Mouse (Mus musculus) limb, embryonic 10.5 days (tissue): ENCODE measurements at regions not wholly inside any gene's neighbourhood (a gene's known extent, or its start where the extent isn't known, plus 50 kb on each side); places are given as distances from the start of the nearest gene placed in this dataset.

Experiments
- DNase-seq: peaks from one replicate; pipeline ENCODE4 v3.0.0-alpha.2; 2017; ENCODE audit warnings: low spot score
- H3K27ac ChIP-seq: fragments of 300-500 bp; sonication (generic); 2 replicates; pipeline ENCODE4 v1.5.1; 2016; ENCODE audit warnings: mild to moderate bottlenecking
- H3K27me3 ChIP-seq: fragments of 300-500 bp; sonication (generic); 2 replicates; pipeline ENCODE4 v1.6.1; 2016; ENCODE audit warnings: low read depth, mild to moderate bottlenecking; ENCODE audit not compliant: poor library complexity, severe bottlenecking
- H3K36me3 ChIP-seq: fragments of 300-500 bp; sonication (generic); 2 replicates; pipeline ENCODE4 v1.6.1; 2016; ENCODE audit warnings: mild to moderate bottlenecking, moderate library complexity
- H3K4me1 ChIP-seq: fragments of 300-500 bp; sonication (generic); 2 replicates; pipeline ENCODE4 v1.6.1; 2016
- H3K4me3 ChIP-seq: fragments of 300-500 bp; sonication (generic); 2 replicates; pipeline ENCODE4 v1.5.1; 2016; ENCODE audit warnings: mild to moderate bottlenecking, moderate library complexity
- H3K9me3 ChIP-seq: fragments of 300-500 bp; sonication (generic); replicated peaks from 2 replicates; pipeline ENCODE4 v1.6.1; 2016; ENCODE audit warnings: mild to moderate bottlenecking
- WGBS: fragments of 180-500 bp; shearing (Covaris S2); methylation state at CpG from one replicate; pipeline ENCODE4 v1.1.7; 2016; 5-methylcytosine and 5-hydroxymethylcytosine counted together

DNA sequence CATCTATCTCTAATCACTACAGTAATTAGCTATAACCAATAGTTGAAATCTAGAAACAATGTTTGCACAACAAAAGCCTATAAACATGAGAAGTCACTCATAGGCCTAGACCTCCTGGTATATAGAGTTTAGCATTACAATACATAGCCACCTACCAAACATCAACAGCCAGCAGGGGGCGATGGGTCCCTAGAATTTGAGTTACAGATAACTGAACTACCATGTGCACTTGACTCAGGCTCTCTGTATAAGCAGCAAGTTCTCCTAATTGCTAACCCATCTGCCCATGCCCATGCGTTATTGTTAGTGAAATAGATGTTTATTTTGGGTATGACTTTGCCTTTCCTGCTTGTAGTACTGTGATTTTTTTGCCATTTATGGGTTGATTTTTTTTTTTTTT lies 106.9 kb upstream of the Tgif2lx2 start:
- no peaks in the 10 kb centered on the region for H3K27me3 ChIP-seq
- DNase-seq, result peak; percentile 32

DNA sequence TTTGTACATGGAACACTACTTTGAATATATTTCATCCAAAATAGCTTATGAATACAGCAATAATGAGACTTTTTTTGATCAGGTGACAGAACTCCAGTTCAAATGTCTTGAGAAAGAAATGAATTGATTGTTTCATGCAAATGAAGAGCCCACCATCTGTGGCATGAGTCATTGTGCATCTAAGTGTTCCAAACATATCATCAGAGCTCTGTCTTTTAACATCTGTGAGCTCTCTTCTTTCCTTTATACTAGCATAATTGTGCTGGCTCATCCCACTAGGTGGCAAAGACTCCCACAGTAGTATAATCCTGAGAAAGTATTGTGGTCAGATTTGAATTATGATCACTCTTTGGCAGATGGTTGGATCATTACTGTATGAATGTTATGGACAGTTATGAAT lies 70.1 kb upstream of the Tgif2lx2 start:
- Histone ChIP-seq H3K4me1 (no peaks in the 10 kb centered on the region), H3K27me3 (no peaks in the 10 kb centered on the region), H3K27ac (no peak overlapping the region), H3K36me3 (no peaks in the 10 kb centered on the region), H3K4me3 (no peak overlapping the region), H3K9me3 (no peaks in the 10 kb centered on the region)
- no peak for DNase-seq

More for the DNA sequence above, 106.9 kb upstream of the Tgif2lx2 start:
- H3K36me3 ChIP-seq, result no peaks in the 10 kb centered on the region
- no peaks in the 10 kb centered on the region for H3K9me3 ChIP-seq
- H3K4me1 ChIP-seq, result no peaks in the 10 kb centered on the region
- WGBS, result 46% methylated on average over 2 of the region's 2 CpGs
- H3K4me3 ChIP-seq, result no peak overlapping the region
- no peak overlapping the region for H3K27ac ChIP-seq
